ENCODE assay signal across 28 mouse cellular contexts in genomic region chr14:79902355-79902754, GRCm38 (mm10).
DNase-seq lines count a peak whose midpoint lies in the region; ATAC-seq lines count a peak whose summit lies in the region.
"Had no signal": no experiment of that assay in that cellular context is flagged by ENCODE, and none has a peak within 500 bp of the region (broad histone marks: within the 10 kb centered on the region; RNA-seq: fewer than 3 reads in every experiment).

No protein-coding gene starts in this region.

- WGBS in embryonic facial prominence, embryonic 11.5 days, result 29% methylated on average over 1 of the region's 1 CpGs
- WGBS in embryonic facial prominence, embryonic 10.5 days, result 27% methylated on average over 1 of the region's 1 CpGs
- 9% methylated on average over 1 of the region's 1 CpGs for WGBS in hindbrain, embryonic 11.5 days
- 9% methylated on average over 1 of the region's 1 CpGs for WGBS in hindbrain, embryonic 16.5 days
- WGBS in midbrain, embryonic 13.5 days, result 17% methylated on average over 1 of the region's 1 CpGs
- WGBS in midbrain, embryonic 10.5 days, result 32% methylated on average over 1 of the region's 1 CpGs
- WGBS in neural tube, embryonic 14.5 days, result 7% methylated on average over 1 of the region's 1 CpGs

- no peaks in the 10 kb centered on the region for H3K27me3 ChIP-seq in embryonic facial prominence, embryonic 11.5 days (ENCODE audit: control insufficient read depth, insufficient read depth, low read length)
- no peaks in the 10 kb centered on the region for H3K27me3 ChIP-seq in embryonic facial prominence, embryonic 10.5 days (replicated peaks; ENCODE audit: low read depth, poor library complexity, severe bottlenecking)
- no peaks in the 10 kb centered on the region for H3K27me3 ChIP-seq in hindbrain, embryonic 11.5 days (ENCODE audit: control insufficient read depth, insufficient read depth, low read length)
- H3K27me3 ChIP-seq in hindbrain, embryonic 16.5 days (replicated peaks; ENCODE audit: control insufficient read depth, insufficient read depth, low read length), result no peaks in the 10 kb centered on the region
- H3K27me3 ChIP-seq in midbrain, embryonic 13.5 days, result peaks cover 20% of the 10 kb centered on the region
- H3K27me3 ChIP-seq in midbrain, embryonic 10.5 days (ENCODE audit: low read depth, poor library complexity, severe bottlenecking), result peaks cover 21% of the 10 kb centered on the region
- H3K27me3 ChIP-seq in neural tube, embryonic 14.5 days (ENCODE audit: control insufficient read depth, insufficient read depth, low read length), result 0 out of 2 replicates have a peak, but pooled peaks cover 2% of the 10 kb centered on the region
- H3K27me3 ChIP-seq: CH12.LX; limb, embryonic 13.5 days; lung, embryonic 15.5 days; megakaryocyte, embryonic 14.5 days; neural tube, embryonic 12.5 days; stomach, embryonic 15.5 days had no signal

- no peaks in the 10 kb centered on the region for H3K36me3 ChIP-seq in embryonic facial prominence, embryonic 11.5 days (replicated peaks; ENCODE audit: control insufficient read depth, insufficient read depth, low read depth, low read length)
- H3K36me3 ChIP-seq in embryonic facial prominence, embryonic 10.5 days (replicated peaks), result no peaks in the 10 kb centered on the region
- no peaks in the 10 kb centered on the region for H3K36me3 ChIP-seq in hindbrain, embryonic 11.5 days (ENCODE audit: control insufficient read depth, insufficient read depth, low read length)
- no peaks in the 10 kb centered on the region for H3K36me3 ChIP-seq in hindbrain, embryonic 16.5 days (ENCODE audit: control insufficient read depth, insufficient read depth, low read length)
- no peaks in the 10 kb centered on the region for H3K36me3 ChIP-seq in midbrain, embryonic 13.5 days
- no peaks in the 10 kb centered on the region for H3K36me3 ChIP-seq in midbrain, embryonic 10.5 days
- no peaks in the 10 kb centered on the region for H3K36me3 ChIP-seq in neural tube, embryonic 14.5 days (ENCODE audit: control insufficient read depth, insufficient read depth, low read length)
- H3K36me3 ChIP-seq: limb, embryonic 13.5 days; lung, embryonic 15.5 days; neural tube, embryonic 12.5 days; stomach, embryonic 15.5 days had no signal

- no peak overlapping the region for H3K4me3 ChIP-seq in embryonic facial prominence, embryonic 11.5 days (ENCODE audit: low read depth, low read length)
- H3K4me3 ChIP-seq in embryonic facial prominence, embryonic 10.5 days, result no peak overlapping the region
- no peak overlapping the region for H3K4me3 ChIP-seq in hindbrain, embryonic 11.5 days (ENCODE audit: low read depth, low read length)
- no peak overlapping the region for H3K4me3 ChIP-seq in hindbrain, embryonic 16.5 days (ENCODE audit: low read length)
- no peak overlapping the region for H3K4me3 ChIP-seq in midbrain, embryonic 13.5 days (replicated peaks)
- no peak overlapping the region for H3K4me3 ChIP-seq in midbrain, embryonic 10.5 days
- H3K4me3 ChIP-seq in neural tube, embryonic 14.5 days (ENCODE audit: low read depth, low read length), result no peak overlapping the region
- H3K4me3 ChIP-seq: limb, embryonic 13.5 days; lung, embryonic 15.5 days; megakaryocyte, embryonic 14.5 days; neural tube, embryonic 12.5 days; stomach, embryonic 15.5 days had no signal

- no peaks in the 10 kb centered on the region for H3K4me1 ChIP-seq in embryonic facial prominence, embryonic 11.5 days (ENCODE audit: control insufficient read depth, insufficient read depth, low read length)
- peaks cover 15% of the 10 kb centered on the region for H3K4me1 ChIP-seq in embryonic facial prominence, embryonic 10.5 days
- peaks cover 4% of the 10 kb centered on the region; the same call in 1 of the 2 replicates for H3K4me1 ChIP-seq in hindbrain, embryonic 11.5 days (replicated peaks; ENCODE audit: control insufficient read depth, insufficient read depth, low read length)
- H3K4me1 ChIP-seq in hindbrain, embryonic 16.5 days (ENCODE audit: control insufficient read depth, insufficient read depth, low read depth, low read length), result no peaks in the 10 kb centered on the region; the same call in 1 of the 2 replicates
- peaks cover 22% of the 10 kb centered on the region for H3K4me1 ChIP-seq in midbrain, embryonic 13.5 days (replicated peaks)
- H3K4me1 ChIP-seq in midbrain, embryonic 10.5 days, result peaks cover 39% of the 10 kb centered on the region
- H3K4me1 ChIP-seq in neural tube, embryonic 14.5 days (ENCODE audit: control insufficient read depth, insufficient read depth, low read length), result no peaks in the 10 kb centered on the region
- H3K4me1 ChIP-seq: megakaryocyte, embryonic 14.5 days; stomach, embryonic 15.5 days had no signal

- H3K9me3 ChIP-seq in embryonic facial prominence, embryonic 11.5 days (replicated peaks; ENCODE audit: control insufficient read depth, low read length), result no peaks in the 10 kb centered on the region
- H3K9me3 ChIP-seq in embryonic facial prominence, embryonic 10.5 days, result no peaks in the 10 kb centered on the region
- H3K9me3 ChIP-seq in hindbrain, embryonic 11.5 days (ENCODE audit: control insufficient read depth, low read length), result no peaks in the 10 kb centered on the region
- no peaks in the 10 kb centered on the region for H3K9me3 ChIP-seq in hindbrain, embryonic 16.5 days (ENCODE audit: control insufficient read depth, low read length)
- no peaks in the 10 kb centered on the region for H3K9me3 ChIP-seq in midbrain, embryonic 13.5 days
- H3K9me3 ChIP-seq in midbrain, embryonic 10.5 days (replicated peaks), result no peaks in the 10 kb centered on the region
- H3K9me3 ChIP-seq in neural tube, embryonic 14.5 days (ENCODE audit: control insufficient read depth, low read length), result no peaks in the 10 kb centered on the region
- H3K9me3 ChIP-seq: limb, embryonic 13.5 days; lung, embryonic 15.5 days; neural tube, embryonic 12.5 days; stomach, embryonic 15.5 days had no signal

- no peak for DNase-seq in embryonic facial prominence, embryonic 11.5 days (ENCODE audit: low spot score)
- no peak for DNase-seq in embryonic facial prominence, embryonic 10.5 days (ENCODE audit: low spot score)
- peak; percentile 25 for DNase-seq in hindbrain, embryonic 11.5 days (ENCODE audit: low spot score)
- DNase-seq in midbrain, embryonic 10.5 days (ENCODE audit: low spot score), result no peak
- DNase-seq: adrenal gland, adult 2 months; adrenal gland, postnatal 36 days; cerebellum, adult 18-20 months; cerebellum, postnatal 10 days; gastrocnemius, postnatal 14 days; heart, postnatal 14 days; kidney, adult 8-10 months; kidney, postnatal 4 days; lung, postnatal 36 days; retina, postnatal 1 day; right cerebral cortex, postnatal 14 days had no signal

- no peak overlapping the region for H3K4me2 ChIP-seq in embryonic facial prominence, embryonic 11.5 days (ENCODE audit: low read depth, low read length)
- no peak overlapping the region for H3K4me2 ChIP-seq in hindbrain, embryonic 11.5 days (replicated peaks; ENCODE audit: low read depth, low read length)
- H3K4me2 ChIP-seq in hindbrain, embryonic 16.5 days (ENCODE audit: low read length), result no peak overlapping the region
- no peak overlapping the region for H3K4me2 ChIP-seq in midbrain, embryonic 13.5 days (replicated peaks)
- H3K4me2 ChIP-seq in neural tube, embryonic 14.5 days (ENCODE audit: low read depth, low read length), result no peak overlapping the region
- H3K4me2 ChIP-seq: limb, embryonic 13.5 days; liver, embryonic 11.5 days; lung, embryonic 15.5 days; neural tube, embryonic 12.5 days; stomach, embryonic 15.5 days had no signal

- H3K9ac ChIP-seq in embryonic facial prominence, embryonic 11.5 days (replicated peaks; ENCODE audit: low read length), result no peak overlapping the region
- H3K9ac ChIP-seq in hindbrain, embryonic 11.5 days (ENCODE audit: low read depth, low read length), result no peak overlapping the region
- no peak overlapping the region for H3K9ac ChIP-seq in hindbrain, embryonic 16.5 days (ENCODE audit: low read depth, low read length)
- H3K9ac ChIP-seq in midbrain, embryonic 13.5 days (replicated peaks), result no peak overlapping the region
- H3K9ac ChIP-seq in neural tube, embryonic 14.5 days (replicated peaks; ENCODE audit: low read depth, low read length), result no peak overlapping the region
- H3K9ac ChIP-seq: limb, embryonic 13.5 days; lung, embryonic 15.5 days; neural tube, embryonic 12.5 days; stomach, embryonic 15.5 days had no signal

- 0 out of 2 replicates have a peak, but pooled peaks have one; percentile 39 for ATAC-seq in embryonic facial prominence, embryonic 11.5 days (replicated peaks; ENCODE audit: insufficient number of reproducible peaks, low FRiP score, low TSS enrichment, low read depth)
- peak; percentile 66 for ATAC-seq in hindbrain, embryonic 11.5 days (ENCODE audit: low FRiP score)
- no peak for ATAC-seq in hindbrain, embryonic 16.5 days
- peak; percentile 77 for ATAC-seq in midbrain, embryonic 13.5 days
- peak; percentile 18; the same call in 1 of the 2 replicates for ATAC-seq in neural tube, embryonic 14.5 days (ENCODE audit: low read depth)
- ATAC-seq: activated CD4-positive, CD25-positive, alpha-beta regulatory T cell, adult 4 months; intestine, embryonic 16.5 days had no signal

- no peak overlapping the region for H3K27ac ChIP-seq in embryonic facial prominence, embryonic 11.5 days (replicated peaks; ENCODE audit: low read depth, low read length)
- no peak overlapping the region for H3K27ac ChIP-seq in embryonic facial prominence, embryonic 10.5 days (replicated peaks)
- H3K27ac ChIP-seq in hindbrain, embryonic 11.5 days (ENCODE audit: low read depth, low read length), result no peak overlapping the region
- H3K27ac ChIP-seq in hindbrain, embryonic 16.5 days (ENCODE audit: low read depth, low read length), result no peak overlapping the region
- H3K27ac ChIP-seq in midbrain, embryonic 13.5 days, result no peak overlapping the region
- no peak overlapping the region; the same call in 1 of the 2 replicates for H3K27ac ChIP-seq in midbrain, embryonic 10.5 days (replicated peaks)
- H3K27ac ChIP-seq in neural tube, embryonic 14.5 days (ENCODE audit: low read depth, low read length), result no peak overlapping the region
- H3K27ac ChIP-seq: kidney, postnatal 0 days; limb, embryonic 13.5 days; lung, embryonic 15.5 days; neural tube, embryonic 12.5 days; stomach, embryonic 15.5 days had no signal
